Mouse (Mus musculus): ENCODE measurements around the gene Nim1k.
A peak's percentile ranks its signal among the peaks of the same experiment; 100 is the strongest.

Nim1k gene

GRCm38 (mm10) chr13:119755681-119756471 lies at the start of gene Nim1k:
Gene Nim1k, minus strand, starts transcription at chr13:119755882.
- DNase-seq: peak; percentile 84

- no peak for DNase-seq
Measured at GRCm38 (mm10) chr13:119797656-119798055, 42.0 kb upstream of the Nim1k start.

GRCm38 (mm10) chr13:119792791-119793404 lies 37.2 kb upstream of the Nim1k start:
- DNase-seq: no peak

DNA sequence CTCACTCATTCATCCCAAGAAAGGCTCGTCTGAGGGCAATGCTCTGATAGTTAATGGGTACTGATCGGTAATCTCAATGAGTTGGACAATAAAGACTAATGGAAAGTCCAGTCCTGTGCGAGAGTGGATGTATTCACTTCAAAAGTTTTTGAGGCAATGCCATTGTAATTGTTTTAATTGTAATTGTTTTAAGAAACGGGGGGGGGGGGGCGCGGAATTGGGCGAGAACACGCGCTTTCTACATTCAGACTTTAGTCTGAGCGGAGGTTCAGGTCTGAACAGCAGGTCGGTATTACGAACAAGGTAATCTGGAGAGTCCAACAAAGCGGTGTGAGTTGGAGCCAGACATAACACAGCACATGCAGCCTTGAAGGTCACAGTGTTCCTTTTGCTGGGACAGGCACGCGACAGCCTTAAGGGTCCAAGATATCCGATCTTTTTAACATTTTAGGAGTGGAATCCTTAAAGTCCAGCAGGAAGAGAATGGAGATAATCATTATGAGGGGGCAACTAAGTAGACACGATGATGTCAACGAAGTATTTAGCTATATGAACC lies 36.0 kb upstream of the Nim1k start:
- no peak for DNase-seq

DNA sequence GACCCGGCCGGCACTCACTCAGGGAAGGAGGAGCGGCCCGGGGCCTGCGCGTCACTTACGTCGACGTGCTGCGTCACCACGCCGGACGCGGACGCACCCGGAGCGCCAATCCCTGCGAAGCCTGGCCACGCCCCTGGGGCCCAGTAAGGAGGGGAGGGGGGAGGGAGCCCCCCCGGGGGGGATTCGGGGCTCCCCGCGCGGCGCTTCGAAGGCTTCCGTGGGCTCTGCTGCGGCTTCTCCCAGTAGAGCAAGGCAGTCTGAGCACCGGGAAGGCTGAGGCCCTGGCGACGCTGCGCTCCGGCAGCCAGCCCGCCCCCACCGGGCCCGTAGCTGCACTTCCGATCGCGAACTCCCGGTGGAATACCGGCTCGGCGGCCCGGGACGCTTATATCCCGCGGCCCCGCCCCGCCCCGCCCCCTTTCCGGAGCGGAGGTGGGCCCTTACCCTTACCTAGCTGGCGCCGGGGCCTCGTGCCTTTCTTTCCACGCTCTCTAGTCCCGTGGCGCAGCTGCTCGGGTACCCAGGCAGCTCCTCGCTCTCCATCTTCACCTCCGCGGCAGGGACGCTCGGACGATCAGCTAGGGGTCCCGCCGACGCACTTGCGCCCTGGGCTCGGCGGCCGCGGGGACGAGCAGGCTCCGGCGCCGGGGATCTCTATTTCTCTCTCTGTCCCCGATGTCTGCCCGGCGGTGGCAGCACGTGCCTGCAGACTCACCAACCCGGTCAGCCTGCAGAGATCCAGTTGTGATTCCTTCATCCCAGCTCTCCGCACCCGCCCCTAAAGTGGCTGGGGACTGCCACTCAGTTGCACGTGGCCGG lies 35.3 kb upstream of the Nim1k start, which contains the start of gene Zfp131:
Gene Zfp131 (minus strand): TSS at position 129 of the 819 bp plus-strand sequence.
- peak; percentile 92 for DNase-seq

DNA sequence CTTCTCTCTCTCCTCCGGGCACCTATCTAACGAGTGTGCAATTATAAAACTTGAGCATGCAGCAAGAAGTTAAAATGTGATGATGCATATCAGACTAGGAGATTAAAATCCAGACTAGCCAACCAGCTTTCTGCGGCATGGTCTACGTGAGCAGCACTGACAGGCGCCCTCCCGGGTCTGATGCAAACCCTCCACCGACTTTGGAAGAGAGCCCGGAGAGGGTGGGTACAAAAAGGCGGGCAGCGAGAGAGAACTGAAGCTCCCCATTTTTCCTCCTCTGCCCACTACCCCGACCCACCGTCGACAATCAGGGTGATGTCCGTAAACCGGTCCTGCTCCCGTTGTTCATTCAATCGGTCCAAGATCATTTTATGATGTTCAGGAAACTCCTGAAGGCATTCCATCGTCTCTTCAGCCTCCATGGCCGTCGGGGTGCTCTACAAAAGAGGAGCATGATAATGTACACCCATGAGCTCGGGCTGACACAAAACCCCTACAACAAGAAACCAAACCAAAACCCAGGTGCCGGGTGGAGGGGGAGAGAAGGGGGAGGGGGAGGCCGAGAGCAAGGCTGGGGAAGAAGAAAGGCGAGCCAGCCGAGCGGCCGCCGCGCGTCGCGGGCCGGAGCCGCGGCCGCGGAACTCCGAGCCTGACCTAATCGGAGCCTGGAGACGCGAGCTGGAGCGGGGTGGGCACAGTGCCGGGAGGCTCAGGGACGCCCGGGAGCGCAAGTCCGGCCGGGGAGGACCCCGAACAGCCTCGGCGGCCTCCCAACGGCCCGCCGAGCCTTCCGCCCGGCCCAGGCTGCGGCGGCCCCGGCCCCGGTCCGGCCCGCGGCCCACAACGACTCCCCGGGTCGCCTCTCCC lies 34.4 kb upstream of the Nim1k start:
- peak; percentile 78 for DNase-seq

- DNase-seq: no peak
Measured at GRCm38 (mm10) chr13:119783581-119783980, 27.9 kb upstream of the Nim1k start.

- no peak for DNase-seq
Measured at GRCm38 (mm10) chr13:119768541-119768940, 12.9 kb upstream of the Nim1k start.

DNA sequence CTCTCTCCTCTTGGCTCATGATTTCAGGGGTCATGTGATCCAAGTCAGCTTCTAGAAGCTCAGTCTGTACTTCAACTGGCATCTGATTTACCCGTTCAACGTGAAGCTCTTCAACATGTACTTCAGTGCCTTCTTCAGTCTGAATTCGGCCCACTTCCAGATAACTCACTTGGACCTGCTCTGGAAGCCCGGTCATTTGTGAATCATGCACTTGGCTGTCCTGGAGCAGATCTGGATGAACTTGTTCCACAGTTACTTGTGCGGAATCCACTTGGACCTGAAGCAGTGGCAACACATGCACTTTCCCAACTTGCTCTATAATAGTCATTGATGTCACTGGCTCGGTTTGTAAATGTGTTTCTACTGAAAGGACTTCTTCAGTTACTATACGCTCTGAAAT lies 10.8 kb upstream of the Nim1k start:
- DNase-seq: no peak

- no peak for DNase-seq
Measured at GRCm38 (mm10) chr13:119756831-119757230, 1.1 kb upstream of the Nim1k start.

DNA sequence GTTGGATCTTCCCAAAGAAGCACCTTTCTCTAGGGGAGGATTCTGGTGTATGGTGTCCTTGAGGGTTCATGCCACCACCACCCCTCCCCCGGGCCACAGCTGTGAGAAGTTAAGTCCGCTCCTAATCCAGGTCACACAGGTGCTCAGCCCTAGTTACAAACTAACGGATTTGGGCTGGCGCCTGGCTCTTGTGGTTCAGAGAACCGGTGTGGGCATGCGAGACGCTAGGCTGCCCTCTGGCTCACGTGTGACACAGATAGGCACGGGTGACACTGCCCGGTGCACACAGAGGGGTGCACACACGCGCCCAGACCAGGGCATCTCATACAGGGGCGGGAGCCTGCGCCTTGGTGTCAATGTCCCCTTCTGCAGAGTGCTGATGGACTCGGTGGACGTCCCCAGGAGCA lies 538 bp downstream of the Nim1k start:
- DNase-seq: peak; percentile 57

GRCm38 (mm10) chr13:119754635-119755020 lies 1.1 kb downstream of the Nim1k start:
- DNase-seq: no peak

DNA sequence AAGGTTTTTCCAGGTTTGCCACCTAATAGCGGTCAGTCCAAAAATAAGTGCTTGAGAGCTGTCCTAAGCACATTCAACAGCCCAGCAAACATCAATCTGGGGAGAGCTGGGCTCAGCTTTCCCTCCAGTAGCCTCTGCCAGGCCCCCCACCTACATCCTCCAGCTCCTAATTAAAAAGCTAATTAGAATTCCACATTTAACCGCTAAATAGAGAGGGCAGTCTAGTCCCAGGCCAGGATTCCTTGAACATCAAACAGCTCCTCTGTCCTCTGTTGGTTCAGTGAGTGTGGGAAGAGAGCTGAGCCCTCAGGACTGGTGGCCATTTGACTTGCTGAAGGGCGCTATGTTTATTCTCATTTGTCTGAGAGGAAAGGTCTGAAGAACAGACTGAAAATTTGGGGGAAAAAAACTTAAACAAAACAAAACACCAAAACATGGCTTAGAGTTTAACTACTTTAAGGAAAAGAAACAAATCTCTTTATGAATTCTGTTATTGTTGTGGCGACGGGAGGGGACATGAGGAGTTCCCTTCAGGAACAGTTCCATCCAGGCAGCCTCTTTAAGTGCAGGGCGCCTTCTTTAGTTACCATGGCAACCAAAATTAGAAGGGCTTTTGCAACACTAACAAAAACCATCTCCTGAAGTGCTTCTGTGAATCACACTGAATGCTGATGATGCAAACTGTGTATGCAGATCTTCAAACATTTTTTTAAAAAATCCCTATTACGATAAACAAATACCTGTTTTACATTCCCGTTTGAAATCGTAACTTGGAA lies 1.6 kb downstream of the Nim1k start:
- DNase-seq: no peak

DNA sequence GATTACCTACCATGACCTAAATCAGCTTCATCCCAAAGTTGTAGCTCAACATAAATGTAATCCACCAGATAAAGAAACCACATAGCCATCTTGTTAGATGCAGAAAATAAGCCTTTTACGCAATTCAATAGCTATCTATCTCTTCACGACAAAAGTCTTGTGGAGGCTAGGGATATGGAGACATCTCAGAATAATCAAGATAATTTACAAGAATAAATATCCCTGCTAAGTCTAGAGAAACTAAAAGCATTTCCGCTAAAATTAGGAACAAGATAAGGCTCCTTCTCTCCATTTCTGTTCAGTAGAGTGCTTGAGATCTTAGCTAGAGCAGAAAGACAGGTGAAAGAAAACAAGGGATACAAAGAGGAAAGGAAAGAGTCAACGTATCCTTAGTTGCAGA lies 8.8 kb downstream of the Nim1k start:
- no peak for DNase-seq

DNA sequence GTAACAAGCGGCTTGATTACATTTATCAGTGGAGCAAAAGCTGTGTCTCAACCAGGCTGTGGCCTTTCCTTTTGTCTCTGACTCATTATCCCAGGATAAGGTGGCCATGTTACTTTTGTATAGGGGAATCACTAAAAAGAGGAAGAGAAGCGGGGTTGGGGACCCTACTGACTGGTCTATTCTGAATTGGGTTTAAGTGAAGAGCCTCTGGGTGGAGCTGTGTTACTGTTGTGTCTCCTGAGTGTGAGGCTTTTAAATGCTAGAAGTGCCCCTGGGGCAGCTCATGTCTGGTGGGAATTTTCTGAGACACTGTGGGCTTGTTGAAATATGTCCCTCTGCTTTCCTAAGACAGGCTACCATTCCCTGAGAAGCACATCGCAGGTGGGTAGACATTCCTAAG lies 12.2 kb downstream of the Nim1k start:
- no peak for DNase-seq

- no peak for DNase-seq
Measured at GRCm38 (mm10) chr13:119742711-119743415, 12.8 kb downstream of the Nim1k start.

- DNase-seq: no peak
Measured at GRCm38 (mm10) chr13:119741390-119742237, 14.1 kb downstream of the Nim1k start.

DNA sequence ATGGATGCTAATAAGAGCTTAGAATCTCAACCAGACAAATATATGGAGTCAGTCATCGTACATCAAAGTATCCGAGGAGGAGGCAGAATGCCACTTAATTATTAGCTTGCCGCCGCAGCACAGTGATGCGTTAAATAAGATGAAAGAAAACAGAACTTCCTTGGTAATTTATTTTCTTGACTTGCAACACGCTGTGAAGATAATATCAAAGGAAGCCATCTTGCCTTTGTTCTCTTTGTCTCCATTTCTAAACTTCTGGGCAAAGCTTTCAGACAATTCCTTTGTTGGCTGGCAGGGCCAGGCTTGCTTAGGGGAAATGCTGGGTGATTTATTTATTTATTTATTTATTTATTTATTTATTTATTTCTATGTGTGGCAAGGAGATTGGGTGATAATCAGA lies 24.2 kb downstream of the Nim1k start:
- no peak for DNase-seq

DNA sequence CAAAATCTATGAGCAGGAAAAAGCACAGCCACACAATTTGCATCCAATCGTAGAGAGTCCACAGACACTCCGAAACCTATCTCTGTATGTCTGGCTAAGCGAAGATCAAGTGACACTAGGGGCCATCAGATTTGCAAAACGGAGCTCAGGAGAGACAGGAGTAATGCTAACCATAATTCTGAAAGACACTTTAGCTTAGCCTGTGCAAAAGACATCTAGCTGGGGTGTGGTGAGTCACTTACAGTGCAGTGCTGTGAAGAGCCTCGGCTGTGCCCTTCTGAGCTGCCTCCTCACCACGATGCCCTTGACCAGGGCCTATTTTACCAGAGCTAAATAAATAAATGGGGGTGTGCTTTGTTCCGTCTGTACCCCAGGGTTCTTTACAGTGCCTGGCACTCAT lies 26.3 kb downstream of the Nim1k start:
- DNase-seq: no peak
